Mouse (Mus musculus) layer of hippocampus, adult 9-10 months (tissue): ENCODE measurements around the gene Il31ra.

ENCODE experiments used
- DNase-seq: peaks from one replicate; pipeline ENCODE4 v3.0.0; 2022; ENCODE audit warnings: low spot score

Gene Il31ra

GRCm38 (mm10) chr13:112507691-112508090 is 86.5 kb downstream of the Il31ra start:
- no peak for DNase-seq

GRCm38 (mm10) chr13:112506766-112507165 is 87.4 kb downstream of the Il31ra start:
- DNase-seq = no peak

GRCm38 (mm10) chr13:112505436-112505835 is 88.7 kb downstream of the Il31ra start:
- no peak for DNase-seq

GRCm38 (mm10) chr13:112503846-112504245 is 90.3 kb downstream of the Il31ra start:
- no peak for DNase-seq

GRCm38 (mm10) chr13:112500466-112500865 is 93.7 kb downstream of the Il31ra start:
- no peak for DNase-seq

- DNase-seq = no peak
These were observed 94.1 kb downstream of the Il31ra start for GRCm38 (mm10) chr13:112500027-112500426.

GRCm38 (mm10) chr13:112494590-112494989 is 99.6 kb downstream of the Il31ra start:
- DNase-seq = no peak

GRCm38 (mm10) chr13:112492285-112492678 is 101.9 kb downstream of the Il31ra start:
- no peak for DNase-seq

- no peak for DNase-seq
These were observed 102.4 kb downstream of the Il31ra start for GRCm38 (mm10) chr13:112491636-112492284.

- DNase-seq = no peak
These were observed 104.1 kb downstream of the Il31ra start for GRCm38 (mm10) chr13:112490036-112490435.

- no peak for DNase-seq
These were observed 107.5 kb downstream of the Il31ra start for GRCm38 (mm10) chr13:112486676-112487075.

GRCm38 (mm10) chr13:112486236-112486635 is 107.9 kb downstream of the Il31ra start:
- no peak for DNase-seq

- no peak for DNase-seq
These were observed 111.1 kb downstream of the Il31ra start for GRCm38 (mm10) chr13:112483015-112483414.

GRCm38 (mm10) chr13:112482525-112482924 is 111.6 kb downstream of the Il31ra start:
- no peak for DNase-seq

GRCm38 (mm10) chr13:112479926-112480325 is 114.2 kb downstream of the Il31ra start:
- no peak for DNase-seq

GRCm38 (mm10) chr13:112479032-112479431 is 115.1 kb downstream of the Il31ra start:
- no peak for DNase-seq

- no peak for DNase-seq
These were observed 120.1 kb downstream of the Il31ra start for GRCm38 (mm10) chr13:112473757-112474755.

GRCm38 (mm10) chr13:112472401-112473023 is 121.6 kb downstream of the Il31ra start:
- DNase-seq = no peak

GRCm38 (mm10) chr13:112471201-112471600 is 123.0 kb downstream of the Il31ra start:
- no peak for DNase-seq
